12 mouse cellular contexts compared by ENCODE assay signal in genomic region chr5:100349287-100350215, GRCm38 (mm10).
A peak's percentile ranks its signal among the peaks of the same experiment; 100 is the strongest.
DNase-seq lines count a peak whose midpoint lies in the region; ATAC-seq and TF ChIP-seq lines count a peak whose summit lies in the region.
"Had no signal": no experiment of that assay in that cellular context is flagged by ENCODE, and none has a peak within 500 bp of the region (broad histone marks: within the 10 kb centered on the region; RNA-seq: fewer than 3 reads in every experiment).

No protein-coding gene starts in this region.

- DNase-seq in layer of hippocampus, adult 2 months (ENCODE audit: low spot score in 2 of 2), result peak in 1 of 2 experiments; percentile 39
- DNase-seq in layer of hippocampus, postnatal 36 days, result no peak
- DNase-seq in forebrain, embryonic 10.5 days (ENCODE audit: extremely low spot score, low spot score), result no peak
- DNase-seq in gastrocnemius, postnatal 4 days (ENCODE audit: low spot score in 2 of 2), result no peak
- DNase-seq: adrenal gland, postnatal 36 days; kidney, adult 2 months; lung, adult 2 months; thymus, postnatal 4 days had no signal

- peak overlapping the region; percentile 35 for H3K4me3 ChIP-seq in layer of hippocampus, adult 2 months
- no peak overlapping the region; the same call in 1 of the 2 replicates for H3K4me3 ChIP-seq in forebrain, embryonic 10.5 days
- H3K4me3 ChIP-seq in hindbrain, embryonic 12.5 days, result no peak overlapping the region
- H3K4me3 ChIP-seq in neural tube, embryonic 13.5 days, result no peak overlapping the region
- H3K4me3 ChIP-seq: embryonic facial prominence, embryonic 10.5 days had no signal

- peak overlapping the region; percentile 71 for H3K27ac ChIP-seq in layer of hippocampus, adult 2 months
- H3K27ac ChIP-seq in forebrain, embryonic 10.5 days, result 0 out of 2 replicates have a peak overlapping the region, but pooled peaks have one; percentile 13
- H3K27ac ChIP-seq in hindbrain, embryonic 12.5 days, result no peak overlapping the region
- no peak overlapping the region for H3K27ac ChIP-seq in neural tube, embryonic 13.5 days (replicated peaks)
- H3K27ac ChIP-seq: embryonic facial prominence, embryonic 10.5 days had no signal

- no peaks in the 10 kb centered on the region for H3K9me3 ChIP-seq in forebrain, embryonic 10.5 days
- no peaks in the 10 kb centered on the region for H3K9me3 ChIP-seq in hindbrain, embryonic 12.5 days (replicated peaks)
- no peaks in the 10 kb centered on the region for H3K9me3 ChIP-seq in neural tube, embryonic 13.5 days

- no peak overlapping the region; the same call in 1 of the 2 replicates for H3K4me2 ChIP-seq in hindbrain, embryonic 12.5 days (replicated peaks)
- H3K4me2 ChIP-seq in neural tube, embryonic 13.5 days, result no peak overlapping the region

- H3K36me3 ChIP-seq in forebrain, embryonic 10.5 days (replicated peaks), result no peaks in the 10 kb centered on the region
- H3K36me3 ChIP-seq in hindbrain, embryonic 12.5 days, result no peaks in the 10 kb centered on the region
- no peaks in the 10 kb centered on the region for H3K36me3 ChIP-seq in neural tube, embryonic 13.5 days
- H3K36me3 ChIP-seq: embryonic facial prominence, embryonic 10.5 days had no signal

- H3K4me1 ChIP-seq in forebrain, embryonic 10.5 days, result peaks cover 14% of the 10 kb centered on the region
- H3K4me1 ChIP-seq in hindbrain, embryonic 12.5 days, result peaks cover 11% of the 10 kb centered on the region
- peaks cover 19% of the 10 kb centered on the region for H3K4me1 ChIP-seq in neural tube, embryonic 13.5 days (replicated peaks)

- ATAC-seq in hindbrain, embryonic 12.5 days (ENCODE audit: low FRiP score), result peak; percentile 65
- ATAC-seq in neural tube, embryonic 13.5 days (ENCODE audit: low read depth), result peak; percentile 60; the same call in 1 of the 2 replicates
- no peak for ATAC-seq in activated CD4-positive, CD25-positive, alpha-beta regulatory T cell, adult 4 months

- 78% methylated on average over 10 of the region's 10 CpGs for WGBS in forebrain, embryonic 10.5 days
- WGBS in hindbrain, embryonic 12.5 days, result 59% methylated on average over 10 of the region's 10 CpGs
- 63% methylated on average over 10 of the region's 10 CpGs for WGBS in neural tube, embryonic 13.5 days

- no peak for TF ChIP-seq CTCF in layer of hippocampus, adult 2 months (conservative IDR thresholded peaks at IDR 0.05)

- H3K9ac ChIP-seq in hindbrain, embryonic 12.5 days, result no peak overlapping the region
- no peak overlapping the region for H3K9ac ChIP-seq in neural tube, embryonic 13.5 days

- no peaks in the 10 kb centered on the region for H3K27me3 ChIP-seq in forebrain, embryonic 10.5 days (ENCODE audit: poor library complexity, severe bottlenecking)
- no peaks in the 10 kb centered on the region for H3K27me3 ChIP-seq in hindbrain, embryonic 12.5 days
- H3K27me3 ChIP-seq in neural tube, embryonic 13.5 days, result no peaks in the 10 kb centered on the region

Comparison
In these comparisons a context has a peak if more than half of its experiments do, and no peak if none do; other contexts are left out.
1. H3K27ac ChIP-seq: peak in layer of hippocampus, adult 2 months (single experiment) and forebrain, embryonic 10.5 days (single experiment); none in hindbrain, embryonic 12.5 days (single experiment) and neural tube, embryonic 13.5 days (single experiment).